Mouse (Mus musculus) neural tube, embryonic 14.5 days (tissue): ENCODE results near the gene Lhx5. TPM values are rescaled to one million over a fixed set of nuclear protein-coding genes. Genes with fewer than 3 reads are reported as not detected.

Source experiments
- ATAC-seq: fragments of 200-750 bp; cut with Nextera tagmentation; 2 replicates; pipeline ENCODE4 v1.8.0; 2017; ENCODE audit warnings: low read depth, mild to moderate bottlenecking, moderate TSS enrichment, moderate library complexity
- H3K27ac ChIP-seq: fragments of 300-500 bp; sonication (generic); 2 replicates; pipeline ENCODE4 v1.5.1; 2014; ENCODE audit warnings: low read depth, mild to moderate bottlenecking, control low read depth, low read length, moderate library complexity, mixed read lengths
- H3K27me3 ChIP-seq: fragments of 300-500 bp; sonication (generic); 2 replicates; pipeline ENCODE4 v1.6.1; 2014; ENCODE audit warnings: low read length; ENCODE audit not compliant: control insufficient read depth, insufficient read depth
- H3K36me3 ChIP-seq: fragments of 300-500 bp; sonication (generic); 2 replicates; pipeline ENCODE4 v1.6.1; 2014; ENCODE audit warnings: low read length, mixed read lengths; ENCODE audit not compliant: control insufficient read depth, insufficient read depth
- H3K4me1 ChIP-seq: fragments of 300-500 bp; sonication (generic); 2 replicates; pipeline ENCODE4 v1.6.1; 2014; ENCODE audit warnings: low read length; ENCODE audit not compliant: control insufficient read depth, insufficient read depth
- H3K4me2 ChIP-seq: fragments of 300-500 bp; sonication (generic); 2 replicates; pipeline ENCODE4 v1.6.1; 2014; ENCODE audit warnings: mild to moderate bottlenecking, low read depth, low read length, control low read depth
- H3K4me3 ChIP-seq: fragments of 300-500 bp; sonication (generic); 2 replicates; pipeline ENCODE4 v1.5.1; 2014; ENCODE audit warnings: low read depth, low read length, control low read depth, mixed read lengths
- H3K9ac ChIP-seq: fragments of 300-500 bp; sonication (generic); replicated peaks from 2 replicates; pipeline ENCODE4 v1.6.1; 2014; ENCODE audit warnings: low read depth, mild to moderate bottlenecking, control low read depth, low read length, mixed read lengths
- H3K9me3 ChIP-seq: fragments of 300-500 bp; sonication (generic); 2 replicates; pipeline ENCODE4 v1.6.1; 2016; ENCODE audit warnings: low read length; ENCODE audit not compliant: control insufficient read depth
- WGBS: fragments of 180-500 bp; shearing (Covaris S2); extraction: QIAGEN DNeasy Blood & Tissue Kit; methylation state at CpG from one replicate; pipeline ENCODE4 v1.1.7; 2014; 5-methylcytosine and 5-hydroxymethylcytosine counted together
- polyA plus RNA-seq: library from polyadenylated mRNA; unstranded; fragments of >200 nt; fragmentation: Nextera tagmentation; extraction: Ambion mirVana; gene quantifications from 2 replicates; pipeline ENCODE4 v1.2.1, GENCODE M21; 2014

Gene Lhx5
- polyA plus RNA-seq, 1 experiment from 2014 or later: 27.6 TPM

DNA sequence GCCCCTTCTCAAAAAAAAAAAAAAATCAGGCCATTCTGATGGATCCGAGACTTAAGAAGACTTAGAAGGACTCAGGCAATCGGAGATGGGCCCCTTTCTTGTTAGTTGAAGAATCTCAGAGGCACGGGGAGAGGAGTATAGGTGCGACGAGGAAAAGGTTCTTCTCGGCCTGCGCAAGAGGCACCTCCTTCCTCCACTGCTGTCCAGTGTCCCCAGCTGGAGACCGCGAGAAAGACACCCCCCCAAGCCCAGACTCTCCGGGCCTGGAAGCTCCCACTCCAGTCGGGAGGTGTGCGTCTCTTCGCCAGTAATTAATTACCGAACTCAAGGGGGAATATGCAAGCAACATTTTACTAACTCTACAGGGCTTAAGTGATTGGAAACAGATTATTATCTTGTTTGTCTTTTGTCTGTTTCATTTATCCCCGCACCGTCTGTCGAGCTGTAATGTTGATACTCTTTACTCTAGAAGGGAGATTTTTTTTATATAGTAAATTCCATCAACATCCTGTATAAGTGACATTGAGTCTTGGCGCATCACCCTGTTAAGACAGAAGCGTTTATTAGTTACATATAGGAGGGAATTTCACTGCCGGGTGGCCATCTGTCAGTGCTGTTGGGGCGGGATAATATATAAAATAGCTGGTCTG, 3.2 kb upstream of the Lhx5 start:
- no peak for ATAC-seq
- H3K4me1 ChIP-seq: no peaks in the 10 kb centered on the region
- H3K36me3 ChIP-seq: no peaks in the 10 kb centered on the region
- peaks cover 31% of the 10 kb centered on the region for H3K27me3 ChIP-seq
- peak overlapping the region; percentile 94 for H3K27ac ChIP-seq
- WGBS: under 1% methylated on average over 21 of the region's 21 CpGs
- H3K4me2 ChIP-seq: peak overlapping the region; percentile 68
- peak overlapping the region; percentile 66 for H3K9ac ChIP-seq
- H3K9me3 ChIP-seq: no peaks in the 10 kb centered on the region
- H3K4me3 ChIP-seq: peak overlapping the region; percentile 32

DNA sequence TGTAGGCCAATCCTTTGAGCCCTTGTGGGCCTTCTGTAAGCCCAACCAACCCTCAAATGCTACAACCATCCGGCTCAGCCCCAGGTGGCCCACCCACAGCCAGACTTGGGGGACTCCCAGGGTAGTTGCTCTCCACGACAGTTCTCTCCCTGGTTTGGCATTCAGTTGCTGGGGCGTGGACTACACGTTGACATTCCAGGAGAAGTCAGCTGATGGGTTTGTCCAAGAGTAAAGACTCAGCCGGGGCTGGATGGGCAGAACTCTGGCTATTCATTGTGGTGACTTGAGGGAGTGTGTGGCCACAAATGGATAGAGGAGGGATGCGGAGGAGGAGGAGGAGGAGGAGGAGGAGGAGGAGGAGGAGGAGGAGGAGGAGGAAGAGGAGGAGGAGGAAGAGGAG, 2.5 kb upstream of the Lhx5 start:
- no peak for ATAC-seq
- Histone ChIP-seq H3K4me3 (peak overlapping the region; percentile 32), H3K27me3 (peaks cover 36% of the 10 kb centered on the region)

DNA sequence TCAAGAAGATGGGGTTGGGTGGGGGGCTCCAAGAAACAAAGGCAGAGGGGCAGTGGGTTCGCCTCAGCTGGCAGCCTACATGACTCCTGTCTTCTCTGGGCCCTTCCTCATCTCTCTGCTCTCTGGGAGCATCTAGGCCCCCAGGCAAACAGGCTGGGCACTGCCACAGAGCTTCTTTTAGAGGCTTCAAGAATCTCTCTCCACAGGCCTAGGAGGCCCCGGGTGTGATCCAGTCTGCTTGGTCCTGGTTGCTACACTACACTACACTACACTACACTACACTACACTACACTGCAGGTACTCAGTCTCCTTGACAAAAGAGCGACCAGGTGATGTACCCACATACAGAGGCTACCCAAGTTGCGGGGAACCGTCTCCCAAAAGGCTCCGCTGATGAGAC, 1.8 kb upstream of the Lhx5 start:
- Histone ChIP-seq H3K27ac (peak overlapping the region; percentile 85), H3K4me2 (peak overlapping the region; percentile 68), H3K36me3 (no peaks in the 10 kb centered on the region), H3K4me3 (peak overlapping the region; percentile 53), H3K4me1 (no peaks in the 10 kb centered on the region), H3K9me3 (no peaks in the 10 kb centered on the region), H3K27me3 (peaks cover 38% of the 10 kb centered on the region), H3K9ac (peak overlapping the region; percentile 89)
- no peak for ATAC-seq
- WGBS: 3% methylated on average over 6 of the region's 6 CpGs

More for the DNA sequence above, 2.5 kb upstream of the Lhx5 start:
- Histone ChIP-seq H3K4me1 (no peaks in the 10 kb centered on the region), H3K9me3 (no peaks in the 10 kb centered on the region), H3K4me2 (peak overlapping the region; percentile 68), H3K9ac (peak overlapping the region; percentile 66), H3K27ac (peak overlapping the region; percentile 94), H3K36me3 (no peaks in the 10 kb centered on the region)
- WGBS: 1% methylated on average over 5 of the region's 6 CpGs

DNA sequence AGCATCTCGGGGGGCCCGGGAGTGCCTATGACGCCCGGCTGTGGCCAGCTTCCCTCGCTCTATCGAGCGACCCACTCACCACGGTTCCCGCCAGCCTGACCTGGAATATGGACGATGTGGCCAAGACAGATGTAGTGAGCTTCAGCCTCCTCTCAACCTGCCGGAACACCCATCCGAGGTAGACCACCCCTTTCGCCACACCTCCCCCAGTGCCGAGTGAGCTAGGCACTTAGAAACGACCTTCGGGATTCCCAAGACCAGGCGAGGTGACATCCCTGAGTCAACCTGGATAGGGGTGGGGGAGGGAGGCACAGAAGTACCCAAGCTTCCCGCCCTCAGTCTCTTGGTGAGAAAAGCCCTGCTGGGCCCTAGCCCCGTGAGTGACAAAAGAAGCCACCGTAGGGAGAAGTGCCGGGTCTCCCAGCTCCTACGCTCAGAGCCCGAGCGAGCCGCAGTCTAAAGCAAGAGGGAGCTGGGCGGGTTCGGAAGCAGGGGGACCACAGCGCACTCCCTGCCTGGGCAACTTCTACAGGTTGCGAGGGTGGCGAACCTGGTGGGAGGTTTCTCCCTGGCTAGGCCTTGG, 407 bp upstream of the Lhx5 start:
- H3K9me3 ChIP-seq: no peaks in the 10 kb centered on the region
- H3K4me3 ChIP-seq: peak overlapping the region; percentile 53
- H3K27me3 ChIP-seq: peaks cover 46% of the 10 kb centered on the region
- ATAC-seq: no peak
- peak overlapping the region; percentile 89 for H3K9ac ChIP-seq
- peak overlapping the region; percentile 68 for H3K4me2 ChIP-seq
- H3K27ac ChIP-seq: peak overlapping the region; percentile 87
- H3K36me3 ChIP-seq: no peaks in the 10 kb centered on the region
- peaks cover 2% of the 10 kb centered on the region; the same call in 1 of the 2 replicates for H3K4me1 ChIP-seq
- 2% methylated on average over 30 of the region's 30 CpGs for WGBS

DNA sequence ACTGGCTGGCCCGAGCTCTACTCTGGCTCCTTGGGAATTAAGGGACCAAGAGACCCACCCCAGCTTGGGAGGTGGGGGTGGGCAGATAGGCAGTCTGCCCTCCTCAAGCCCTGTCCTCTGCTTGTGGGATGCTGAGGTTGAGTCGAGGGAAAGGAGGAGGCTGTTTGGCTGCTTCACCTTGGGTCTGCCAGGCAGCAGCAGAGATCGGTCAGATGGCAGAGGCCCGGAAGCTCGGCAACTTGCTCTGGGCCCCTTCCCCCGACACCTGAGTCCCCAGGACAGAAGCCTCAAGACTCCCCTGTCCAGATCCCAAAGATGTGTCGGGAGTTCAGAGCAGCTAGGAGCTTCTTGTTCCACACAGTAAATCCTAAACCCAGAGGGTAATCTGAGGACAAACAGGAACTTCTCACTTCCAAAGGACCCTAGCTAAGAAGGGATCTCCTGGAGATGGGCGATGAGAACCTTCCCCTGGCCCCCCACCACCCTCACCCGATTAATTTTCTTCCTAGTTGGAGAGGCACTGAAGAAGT, 1.1 kb downstream of the Lhx5 start:
- Histone ChIP-seq H3K4me1 (peaks cover 2% of the 10 kb centered on the region; the same call in 1 of the 2 replicates), H3K4me2 (peak overlapping the region; percentile 74; the same call in 1 of the 2 replicates), H3K9me3 (no peaks in the 10 kb centered on the region), H3K27ac (peak overlapping the region; percentile 87), H3K27me3 (peaks cover 43% of the 10 kb centered on the region), H3K36me3 (no peaks in the 10 kb centered on the region), H3K4me3 (peak overlapping the region; percentile 53), H3K9ac (peak overlapping the region; percentile 89)
- no peak for ATAC-seq
- under 1% methylated on average over 9 of the region's 9 CpGs for WGBS

DNA sequence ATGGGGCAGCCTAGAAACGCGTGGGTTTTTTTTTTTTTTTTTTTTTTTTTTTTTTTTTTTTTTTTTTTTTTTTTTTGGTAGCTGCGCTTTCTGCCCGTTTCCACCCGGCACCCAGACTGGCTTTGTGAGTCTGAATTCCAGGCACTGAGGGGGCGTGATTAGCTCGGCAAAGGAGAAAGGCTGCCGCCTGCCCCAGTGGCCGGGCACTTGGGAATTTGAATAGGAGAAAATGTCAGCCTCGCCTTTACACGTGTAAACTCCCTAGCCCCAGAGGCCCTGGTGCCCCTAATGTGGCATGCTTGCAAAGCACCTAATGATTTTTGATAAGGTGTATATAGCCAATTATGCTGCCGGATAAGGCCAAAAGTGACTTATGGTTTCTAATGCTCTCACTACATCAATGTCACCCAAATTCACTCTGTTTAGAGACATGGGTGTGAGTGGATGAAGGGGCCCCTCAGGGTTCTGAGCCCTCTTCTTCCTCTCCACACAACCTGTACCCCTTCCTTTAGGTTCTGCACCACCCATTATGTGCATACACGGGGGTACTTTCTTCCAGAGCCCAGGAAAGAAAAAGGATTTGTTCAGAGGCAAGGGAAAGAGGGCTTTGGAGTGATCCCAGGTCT, 1.7 kb downstream of the Lhx5 start:
- H3K4me2 ChIP-seq: peak overlapping the region; percentile 74
- H3K4me1 ChIP-seq: peaks cover 2% of the 10 kb centered on the region; the same call in 1 of the 2 replicates
- peak overlapping the region; percentile 44; the same call in 1 of the 2 replicates for H3K27ac ChIP-seq
- peaks cover 40% of the 10 kb centered on the region for H3K27me3 ChIP-seq
- WGBS: under 1% methylated on average over 13 of the region's 13 CpGs
- no peaks in the 10 kb centered on the region for H3K36me3 ChIP-seq
- peak overlapping the region; percentile 53 for H3K4me3 ChIP-seq
- ATAC-seq: no peak
- H3K9me3 ChIP-seq: no peaks in the 10 kb centered on the region
- peak overlapping the region; percentile 89 for H3K9ac ChIP-seq

DNA sequence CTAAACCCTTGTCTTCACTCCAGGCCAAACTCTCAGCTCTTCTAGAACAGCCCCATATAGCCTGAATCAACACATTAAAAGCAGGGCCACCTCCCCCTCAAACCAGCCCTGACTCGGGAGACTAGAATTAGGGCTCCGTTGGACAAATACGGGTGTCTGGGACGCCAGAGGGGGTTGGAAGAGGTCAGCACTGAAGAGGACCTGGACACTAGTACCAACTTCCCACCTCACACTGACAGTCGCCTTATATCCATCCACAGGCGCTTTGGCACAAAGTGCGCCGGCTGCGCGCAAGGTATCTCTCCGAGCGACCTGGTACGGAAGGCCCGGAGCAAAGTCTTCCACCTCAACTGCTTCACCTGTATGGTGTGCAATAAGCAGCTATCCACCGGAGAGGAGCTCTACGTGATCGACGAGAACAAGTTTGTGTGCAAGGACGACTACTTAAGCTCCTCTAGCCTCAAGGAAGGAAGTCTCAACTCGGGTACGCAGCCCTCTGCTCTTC, 2.8 kb downstream of the Lhx5 start:
- under 1% methylated on average over 21 of the region's 21 CpGs for WGBS
- Histone ChIP-seq H3K9me3 (no peaks in the 10 kb centered on the region), H3K27me3 (peaks cover 36% of the 10 kb centered on the region), H3K4me2 (peak overlapping the region; percentile 74), H3K36me3 (no peaks in the 10 kb centered on the region), H3K4me3 (peak overlapping the region; percentile 53), H3K27ac (peak overlapping the region; percentile 91), H3K4me1 (peaks cover 2% of the 10 kb centered on the region; the same call in 1 of the 2 replicates), H3K9ac (peak overlapping the region; percentile 89)
- no peak for ATAC-seq

DNA sequence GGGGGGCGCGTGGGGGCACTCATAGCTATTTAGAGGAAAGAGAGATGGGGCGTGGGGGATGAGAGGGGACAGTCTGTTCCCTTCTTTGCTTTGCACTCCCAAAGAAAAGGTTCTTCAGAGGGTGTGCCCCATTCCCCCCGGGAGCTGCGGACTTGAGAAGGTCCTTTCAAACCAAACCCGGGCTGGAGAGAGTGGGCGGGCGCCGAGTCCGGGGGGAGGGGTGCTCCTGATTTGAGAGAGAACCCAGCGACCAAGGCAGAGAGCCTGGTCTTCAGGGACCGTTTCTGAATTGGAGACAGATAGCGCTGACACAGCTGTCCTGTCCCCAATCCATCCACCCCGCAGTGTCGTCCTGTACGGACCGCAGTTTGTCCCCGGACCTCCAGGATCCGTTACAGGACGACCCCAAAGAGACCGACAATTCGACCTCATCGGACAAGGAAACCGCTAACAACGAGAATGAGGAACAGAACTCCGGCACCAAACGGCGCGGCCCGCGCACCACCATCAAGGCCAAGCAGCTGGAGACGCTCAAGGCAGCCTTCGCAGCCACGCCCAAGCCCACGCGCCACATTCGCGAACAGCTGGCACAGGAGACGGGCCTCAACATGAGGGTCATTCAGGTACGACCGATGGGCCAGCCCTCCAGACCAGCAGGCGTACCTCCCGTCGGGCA, 3.6 kb downstream of the Lhx5 start:
- peak overlapping the region; percentile 53 for H3K4me3 ChIP-seq
- peaks cover 7% of the 10 kb centered on the region for H3K4me1 ChIP-seq
- H3K9me3 ChIP-seq: no peaks in the 10 kb centered on the region
- no peaks in the 10 kb centered on the region for H3K36me3 ChIP-seq
- peak overlapping the region; percentile 74 for H3K4me2 ChIP-seq
- no peak for ATAC-seq
- peaks cover 35% of the 10 kb centered on the region for H3K27me3 ChIP-seq
- under 1% methylated on average over 44 of the region's 44 CpGs for WGBS
- peak overlapping the region; percentile 91 for H3K27ac ChIP-seq
- H3K9ac ChIP-seq: peak overlapping the region; percentile 89
